Mouse (Mus musculus): Measurements from ENCODE around the gene Gnaq.

The Gnaq gene

DNA sequence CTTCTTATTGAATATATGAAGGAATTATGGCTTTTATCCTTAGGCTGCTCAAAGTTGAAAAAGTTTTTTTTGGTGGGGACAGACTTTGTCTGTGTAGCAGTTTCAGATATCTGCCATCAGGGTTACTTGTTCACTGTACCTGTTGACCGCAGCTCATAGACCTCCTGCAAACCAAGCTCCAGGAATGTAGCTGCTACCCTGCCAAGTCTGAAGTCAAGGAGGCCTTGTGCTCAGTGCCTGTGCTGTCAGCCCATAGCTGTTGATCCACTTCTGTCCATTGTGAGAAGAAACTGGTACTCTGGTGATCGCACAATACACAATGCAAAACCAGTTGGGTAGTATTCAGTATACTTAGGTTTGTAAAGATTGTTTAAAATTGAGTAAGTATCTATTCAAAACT lies 68.7 kb downstream of the Gnaq start:
- peak; percentile 65 to 75 for DNase-seq

GRCm38 (mm10) chr19:16204776-16205680 lies 72.4 kb downstream of the Gnaq start:
- peak; percentile 61 to 82 for DNase-seq

GRCm38 (mm10) chr19:16209616-16210015 lies 77.0 kb downstream of the Gnaq start:
- DNase-seq = no peak

DNA sequence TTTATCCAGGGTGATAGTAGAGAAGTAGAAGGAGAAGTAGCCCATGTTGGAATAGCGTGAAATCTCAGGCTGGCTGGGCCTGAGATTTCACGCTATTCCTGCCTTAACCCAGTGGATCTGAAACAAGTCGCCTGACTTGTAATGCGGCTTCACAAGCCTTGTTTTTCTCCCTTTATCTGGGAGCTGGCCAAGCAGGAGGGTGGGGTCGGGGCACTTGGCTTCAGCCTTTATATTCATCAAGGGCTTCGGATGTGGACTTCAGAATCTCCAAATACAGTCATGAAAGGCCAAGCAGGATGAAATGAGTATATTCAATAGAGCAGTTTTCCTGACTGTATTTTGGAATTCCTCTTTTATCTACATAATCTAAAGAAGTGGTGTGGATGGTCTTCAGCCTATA lies 82.3 kb downstream of the Gnaq start:
- DNase-seq = peak; percentile 82 to 88

DNA sequence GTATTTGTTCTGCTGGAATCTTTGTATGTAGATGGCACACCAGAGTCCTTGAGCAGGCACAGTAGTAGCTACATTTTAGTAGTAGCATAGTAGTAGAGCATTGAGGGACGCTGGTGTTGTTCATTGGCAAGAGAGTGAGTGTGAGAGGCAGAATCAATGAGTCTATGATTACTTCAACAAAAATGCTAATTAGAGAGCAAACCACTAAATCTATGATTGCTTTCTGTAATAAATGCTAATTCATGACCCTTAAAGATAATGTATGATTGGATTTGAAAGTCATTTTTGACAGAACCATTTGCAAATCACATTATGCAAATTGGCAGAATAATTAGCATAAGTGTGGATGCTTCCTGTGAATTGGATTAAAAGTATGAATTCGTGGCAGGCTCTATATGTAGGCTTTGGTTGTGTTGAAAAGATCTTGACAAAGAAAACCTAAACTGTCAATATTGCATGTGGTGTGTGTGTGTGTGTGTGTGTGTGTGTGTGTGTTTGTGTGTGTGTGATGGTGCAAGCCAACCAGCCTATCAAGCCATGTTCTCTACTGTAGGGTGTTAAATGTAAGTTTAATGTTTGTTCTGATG lies 82.9 kb downstream of the Gnaq start:
- DNase-seq = no peak

DNA sequence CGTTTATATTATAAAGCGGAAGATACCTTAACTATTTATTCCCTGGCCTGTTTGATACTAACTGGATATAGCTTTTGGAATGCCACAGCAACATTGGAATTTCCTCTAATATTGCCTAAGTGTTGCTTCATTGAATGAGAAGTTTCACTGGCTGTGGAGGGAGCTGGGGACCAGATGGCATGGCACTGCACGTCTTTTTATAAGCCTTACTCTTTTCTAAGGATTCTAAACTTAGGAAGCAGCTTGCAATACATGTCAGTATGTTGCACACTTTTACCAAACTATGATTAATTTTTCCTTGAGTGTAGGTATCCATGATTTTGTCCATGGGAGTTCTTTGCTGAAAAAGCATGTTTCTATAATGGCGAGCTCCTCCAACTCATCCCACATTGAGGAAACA lies 87.3 kb downstream of the Gnaq start:
- DNase-seq = no peak

GRCm38 (mm10) chr19:16222526-16222925 lies 89.9 kb downstream of the Gnaq start:
- peak in 1 of 2 experiments; percentile 27 for DNase-seq

- DNase-seq = no peak
Observed at GRCm38 (mm10) chr19:16223126-16223525, 90.5 kb downstream of the Gnaq start.

DNA sequence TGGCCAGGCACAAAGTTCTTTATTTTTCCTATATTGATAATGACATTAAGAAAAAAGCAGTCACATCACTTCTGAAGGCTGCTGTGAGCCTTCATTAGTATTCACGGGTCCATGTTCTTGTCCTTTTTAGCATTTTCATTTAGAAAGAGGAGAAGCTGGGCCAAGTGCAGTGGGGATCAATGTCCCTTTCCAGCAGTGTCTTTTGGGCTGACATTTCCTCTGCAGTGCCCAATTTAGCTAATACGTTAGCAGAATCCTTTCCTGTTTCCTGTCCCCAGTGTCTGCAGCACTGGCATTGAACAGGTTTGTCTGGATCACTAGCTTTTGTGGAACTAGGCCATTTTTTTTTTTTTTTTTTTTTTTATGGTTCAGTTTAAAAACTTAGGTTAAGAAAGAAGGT lies 92.2 kb downstream of the Gnaq start:
- no peak for DNase-seq

- no peak for DNase-seq
Observed at GRCm38 (mm10) chr19:16231584-16231983, 99.0 kb downstream of the Gnaq start.

DNA sequence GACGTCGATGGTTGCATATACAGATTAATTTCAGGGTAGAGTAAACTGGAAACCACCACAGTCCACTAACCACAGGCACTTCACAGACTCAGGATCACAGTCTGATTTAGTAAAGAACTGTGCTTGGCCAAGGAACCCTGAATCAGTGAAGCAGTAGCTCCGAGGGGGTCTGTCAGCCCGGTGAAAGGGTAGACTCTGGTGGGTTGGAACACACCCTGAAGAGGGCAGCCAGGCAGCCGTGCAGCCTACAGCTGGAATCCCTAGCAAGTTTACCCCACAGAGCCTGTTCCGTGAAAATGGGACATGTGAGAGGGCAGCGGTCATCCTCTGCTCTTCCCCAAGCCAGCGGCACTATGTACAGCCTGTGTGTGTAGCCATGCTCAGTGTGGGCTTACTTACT lies 103.0 kb downstream of the Gnaq start:
- DNase-seq = no peak

- no peak for DNase-seq
Observed at GRCm38 (mm10) chr19:16237034-16237433, 104.4 kb downstream of the Gnaq start.

DNA sequence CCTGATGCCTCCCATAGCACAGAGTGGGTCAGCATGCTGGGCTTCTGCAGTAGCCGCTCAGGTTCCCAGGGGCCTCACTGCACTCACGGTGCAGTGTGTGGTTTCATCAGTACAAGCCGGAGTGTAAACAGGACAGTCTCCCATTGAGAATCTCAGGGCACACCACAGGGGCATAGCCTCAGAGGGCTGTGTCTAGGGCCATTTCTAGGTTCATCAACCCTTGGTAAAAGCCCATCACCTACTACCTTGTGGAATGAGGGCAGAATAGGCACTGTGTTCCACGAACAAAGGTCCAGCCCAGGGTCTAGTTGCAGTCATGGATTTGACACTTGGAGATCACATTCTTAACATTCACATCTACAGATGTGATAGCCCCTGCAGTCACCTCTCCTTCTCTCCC lies 105.4 kb downstream of the Gnaq start:
- DNase-seq = no peak

DNA sequence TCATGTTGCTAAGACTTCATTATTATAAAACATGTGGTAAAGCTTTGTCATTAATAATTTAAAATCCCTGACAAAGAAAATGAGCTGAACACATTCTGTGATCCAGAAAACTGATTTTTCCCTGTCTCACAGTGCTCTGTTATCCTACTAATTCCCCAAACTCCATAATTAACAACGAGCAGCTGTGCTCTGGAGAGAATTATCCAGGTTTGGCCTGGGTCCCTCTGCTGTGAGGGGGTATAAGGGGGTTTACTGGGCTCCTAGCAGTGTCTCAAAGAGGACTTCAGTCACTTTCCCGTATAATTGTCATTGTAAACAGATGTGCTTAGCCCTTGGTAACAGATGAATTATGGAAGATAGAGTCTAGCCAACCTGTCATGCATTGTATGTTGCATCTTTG lies 105.9 kb downstream of the Gnaq start:
- DNase-seq = no peak

- DNase-seq = no peak
Observed at GRCm38 (mm10) chr19:16242708-16243107, 110.1 kb downstream of the Gnaq start.

- DNase-seq = no peak
Observed at GRCm38 (mm10) chr19:16249025-16249424, 116.4 kb downstream of the Gnaq start.

- no peak for DNase-seq
Observed at GRCm38 (mm10) chr19:16250921-16251320, 118.3 kb downstream of the Gnaq start.

GRCm38 (mm10) chr19:16251819-16252218 lies 119.2 kb downstream of the Gnaq start:
- DNase-seq = no peak

DNA sequence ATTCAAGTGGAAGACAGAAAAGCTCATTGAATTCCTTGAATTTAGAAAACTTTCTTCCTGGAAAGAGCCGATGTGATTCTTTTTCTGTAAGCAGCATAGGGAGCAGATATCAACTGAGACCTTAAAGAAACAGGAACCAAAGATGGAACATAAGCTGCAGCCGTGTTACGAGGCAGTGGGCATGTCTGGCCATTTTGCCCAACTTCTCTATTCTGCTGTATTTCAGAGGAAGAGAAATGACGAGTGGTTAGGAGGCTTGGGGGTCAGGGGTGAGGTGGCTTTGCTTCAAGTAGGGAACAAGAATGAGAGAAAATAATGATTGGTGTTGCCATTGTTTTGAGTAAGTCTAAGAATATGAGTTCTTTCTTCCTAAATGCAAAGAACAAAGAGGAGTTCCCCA lies 120.1 kb downstream of the Gnaq start:
- DNase-seq = peak; percentile 33 to 40

GRCm38 (mm10) chr19:16254881-16255280 lies 122.2 kb downstream of the Gnaq start:
- DNase-seq = no peak

- no peak for DNase-seq
Observed at GRCm38 (mm10) chr19:16255294-16255693, 122.7 kb downstream of the Gnaq start.

- DNase-seq = peak; percentile 59 to 71
Observed at GRCm38 (mm10) chr19:16258766-16259355, 126.2 kb downstream of the Gnaq start.

DNA sequence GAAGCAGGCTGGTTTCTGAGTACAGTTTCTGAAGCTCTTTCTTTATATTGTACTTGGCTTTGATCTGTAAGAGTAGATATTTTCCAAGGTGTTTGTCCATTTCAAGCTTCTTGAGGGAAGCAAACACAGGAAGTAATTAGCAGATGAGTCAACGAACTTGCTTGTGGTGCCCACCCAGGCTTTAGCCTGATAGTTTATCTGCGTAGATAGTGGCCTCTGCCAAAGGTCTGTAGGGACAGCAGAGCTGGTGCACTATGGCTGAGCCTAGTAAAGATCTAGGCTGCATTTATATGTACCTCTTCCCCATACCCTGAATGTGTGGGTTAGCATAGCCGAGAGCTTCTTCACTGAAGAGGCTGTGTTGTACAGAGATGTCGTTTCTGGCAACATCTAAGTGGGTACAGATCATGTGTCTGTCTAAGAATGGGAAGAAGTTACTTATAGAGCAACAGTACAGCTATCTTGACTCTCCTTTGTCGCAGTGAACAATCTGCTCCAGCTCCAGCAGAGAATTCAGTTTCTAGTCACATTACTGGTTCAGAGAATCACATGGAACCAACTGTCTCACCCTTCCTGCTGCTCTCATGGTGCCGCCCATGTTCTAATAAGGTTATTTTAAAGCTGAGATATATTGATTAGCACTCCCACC lies 127.3 kb downstream of the Gnaq start:
- DNase-seq = no peak

Data from lung, adult 18-20 months (tissue).